Mouse (Mus musculus): ENCODE data around the gene Sytl3. TPM values are rescaled to one million over a fixed set of nuclear protein-coding genes. Genes with fewer than 3 reads are reported as not detected.
"Not testable (repeated sequence)": the region's sequence is repeated elsewhere in the genome, so short reads cannot be mapped to it uniquely, and the experiment has no call there.

The Sytl3 gene
- polyA plus RNA-seq, 1 experiment from 2014 or later, result 0.18 TPM

GRCm38 (mm10) chr17:6640771-6641429, 18.0 kb upstream of the Sytl3 start:
- H3K27me3 ChIP-seq (ENCODE audit: control insufficient read depth, insufficient read depth, low read length); H3K4me1 ChIP-seq (ENCODE audit: control insufficient read depth, insufficient read depth, low read length); H3K9ac ChIP-seq (replicated peaks; ENCODE audit: low read length); H3K4me2 ChIP-seq (ENCODE audit: low read length); H3K27ac ChIP-seq (replicated peaks; ENCODE audit: low read depth, low read length); H3K4me3 ChIP-seq (replicated peaks; ENCODE audit: low read depth, low read length); H3K36me3 ChIP-seq (ENCODE audit: control insufficient read depth, insufficient read depth, low read length); DNase-seq; H3K9me3 ChIP-seq (ENCODE audit: control insufficient read depth, low read length); ATAC-seq (ENCODE audit: low FRiP score, low TSS enrichment): not testable (repeated sequence)
- 88% methylated on average over 14 of the region's 14 CpGs for WGBS

GRCm38 (mm10) chr17:6644210-6644609, 14.7 kb upstream of the Sytl3 start:
- H3K27me3 ChIP-seq (ENCODE audit: control insufficient read depth, insufficient read depth, low read length); H3K4me3 ChIP-seq (replicated peaks; ENCODE audit: low read depth, low read length); H3K4me1 ChIP-seq (ENCODE audit: control insufficient read depth, insufficient read depth, low read length); H3K9me3 ChIP-seq (ENCODE audit: control insufficient read depth, low read length); H3K36me3 ChIP-seq (ENCODE audit: control insufficient read depth, insufficient read depth, low read length); ATAC-seq (ENCODE audit: low FRiP score, low TSS enrichment); DNase-seq; H3K27ac ChIP-seq (replicated peaks; ENCODE audit: low read depth, low read length); H3K9ac ChIP-seq (replicated peaks; ENCODE audit: low read length); H3K4me2 ChIP-seq (ENCODE audit: low read length): not testable (repeated sequence)
- 95% methylated on average over 9 of the region's 9 CpGs for WGBS

- H3K4me2 ChIP-seq (ENCODE audit: low read length); ATAC-seq (ENCODE audit: low FRiP score, low TSS enrichment); H3K27me3 ChIP-seq (ENCODE audit: control insufficient read depth, insufficient read depth, low read length); H3K27ac ChIP-seq (replicated peaks; ENCODE audit: low read depth, low read length); H3K4me3 ChIP-seq (replicated peaks; ENCODE audit: low read depth, low read length); H3K9me3 ChIP-seq (ENCODE audit: control insufficient read depth, low read length); H3K4me1 ChIP-seq (ENCODE audit: control insufficient read depth, insufficient read depth, low read length); DNase-seq; H3K36me3 ChIP-seq (ENCODE audit: control insufficient read depth, insufficient read depth, low read length); H3K9ac ChIP-seq (replicated peaks; ENCODE audit: low read length): not testable (repeated sequence)
- WGBS, result 92% methylated on average over 4 of the region's 4 CpGs
Measured at GRCm38 (mm10) chr17:6644673-6645072, 14.2 kb upstream of the Sytl3 start.

- not testable (repeated sequence) for H3K4me1 ChIP-seq (ENCODE audit: control insufficient read depth, insufficient read depth, low read length); H3K9me3 ChIP-seq (ENCODE audit: control insufficient read depth, low read length); H3K27me3 ChIP-seq (ENCODE audit: control insufficient read depth, insufficient read depth, low read length); H3K9ac ChIP-seq (replicated peaks; ENCODE audit: low read length); ATAC-seq (ENCODE audit: low FRiP score, low TSS enrichment); DNase-seq; H3K4me2 ChIP-seq (ENCODE audit: low read length); H3K27ac ChIP-seq (replicated peaks; ENCODE audit: low read depth, low read length); H3K36me3 ChIP-seq (ENCODE audit: control insufficient read depth, insufficient read depth, low read length); H3K4me3 ChIP-seq (replicated peaks; ENCODE audit: low read depth, low read length)
- WGBS, result 85% methylated on average over 3 of the region's 4 CpGs
Measured at GRCm38 (mm10) chr17:6645668-6646067, 13.2 kb upstream of the Sytl3 start.

GRCm38 (mm10) chr17:6646841-6647240, 12.1 kb upstream of the Sytl3 start:
- WGBS, result 96% methylated on average over 7 of the region's 8 CpGs
- H3K27ac ChIP-seq (replicated peaks; ENCODE audit: low read depth, low read length); H3K9ac ChIP-seq (replicated peaks; ENCODE audit: low read length); H3K27me3 ChIP-seq (ENCODE audit: control insufficient read depth, insufficient read depth, low read length); DNase-seq; H3K4me1 ChIP-seq (ENCODE audit: control insufficient read depth, insufficient read depth, low read length); H3K4me3 ChIP-seq (replicated peaks; ENCODE audit: low read depth, low read length); H3K36me3 ChIP-seq (ENCODE audit: control insufficient read depth, insufficient read depth, low read length); ATAC-seq (ENCODE audit: low FRiP score, low TSS enrichment); H3K9me3 ChIP-seq (ENCODE audit: control insufficient read depth, low read length); H3K4me2 ChIP-seq (ENCODE audit: low read length): not testable (repeated sequence)

GRCm38 (mm10) chr17:6647452-6647851, 11.4 kb upstream of the Sytl3 start:
- not testable (repeated sequence) for H3K4me2 ChIP-seq (ENCODE audit: low read length); H3K9ac ChIP-seq (replicated peaks; ENCODE audit: low read length); H3K27me3 ChIP-seq (ENCODE audit: control insufficient read depth, insufficient read depth, low read length); DNase-seq; ATAC-seq (ENCODE audit: low FRiP score, low TSS enrichment); H3K27ac ChIP-seq (replicated peaks; ENCODE audit: low read depth, low read length); H3K4me1 ChIP-seq (ENCODE audit: control insufficient read depth, insufficient read depth, low read length); H3K4me3 ChIP-seq (replicated peaks; ENCODE audit: low read depth, low read length); H3K36me3 ChIP-seq (ENCODE audit: control insufficient read depth, insufficient read depth, low read length); H3K9me3 ChIP-seq (ENCODE audit: control insufficient read depth, low read length)
- 98% methylated on average over 3 of the region's 3 CpGs for WGBS

- not testable (repeated sequence) for DNase-seq; H3K27me3 ChIP-seq (ENCODE audit: control insufficient read depth, insufficient read depth, low read length); H3K4me1 ChIP-seq (ENCODE audit: control insufficient read depth, insufficient read depth, low read length); H3K9me3 ChIP-seq (ENCODE audit: control insufficient read depth, low read length); ATAC-seq (ENCODE audit: low FRiP score, low TSS enrichment); H3K4me3 ChIP-seq (replicated peaks; ENCODE audit: low read depth, low read length); H3K4me2 ChIP-seq (ENCODE audit: low read length); H3K9ac ChIP-seq (replicated peaks; ENCODE audit: low read length); H3K36me3 ChIP-seq (ENCODE audit: control insufficient read depth, insufficient read depth, low read length); H3K27ac ChIP-seq (replicated peaks; ENCODE audit: low read depth, low read length)
- WGBS, result 89% methylated on average over 6 of the region's 7 CpGs
Measured at GRCm38 (mm10) chr17:6650904-6651565, 7.9 kb upstream of the Sytl3 start.

GRCm38 (mm10) chr17:6653341-6653946, 5.4 kb upstream of the Sytl3 start:
- not testable (repeated sequence) for DNase-seq; H3K4me1 ChIP-seq (ENCODE audit: control insufficient read depth, insufficient read depth, low read length); H3K4me3 ChIP-seq (replicated peaks; ENCODE audit: low read depth, low read length); H3K27me3 ChIP-seq (ENCODE audit: control insufficient read depth, insufficient read depth, low read length); ATAC-seq (ENCODE audit: low FRiP score, low TSS enrichment); H3K9ac ChIP-seq (replicated peaks; ENCODE audit: low read length); H3K36me3 ChIP-seq (ENCODE audit: control insufficient read depth, insufficient read depth, low read length); H3K9me3 ChIP-seq (ENCODE audit: control insufficient read depth, low read length); H3K4me2 ChIP-seq (ENCODE audit: low read length); H3K27ac ChIP-seq (replicated peaks; ENCODE audit: low read depth, low read length)
- 84% methylated on average over 4 of the region's 5 CpGs for WGBS

All from midbrain, embryonic 14.5 days (tissue).